Mouse (Mus musculus): ENCODE data around the gene Slc51b. TPM values are rescaled to one million over a fixed set of nuclear protein-coding genes. Genes with fewer than 3 reads are reported as not detected.

The Slc51b gene
- polyA plus RNA-seq, 1 experiment from 2014 or later = 8.1 TPM

DNA sequence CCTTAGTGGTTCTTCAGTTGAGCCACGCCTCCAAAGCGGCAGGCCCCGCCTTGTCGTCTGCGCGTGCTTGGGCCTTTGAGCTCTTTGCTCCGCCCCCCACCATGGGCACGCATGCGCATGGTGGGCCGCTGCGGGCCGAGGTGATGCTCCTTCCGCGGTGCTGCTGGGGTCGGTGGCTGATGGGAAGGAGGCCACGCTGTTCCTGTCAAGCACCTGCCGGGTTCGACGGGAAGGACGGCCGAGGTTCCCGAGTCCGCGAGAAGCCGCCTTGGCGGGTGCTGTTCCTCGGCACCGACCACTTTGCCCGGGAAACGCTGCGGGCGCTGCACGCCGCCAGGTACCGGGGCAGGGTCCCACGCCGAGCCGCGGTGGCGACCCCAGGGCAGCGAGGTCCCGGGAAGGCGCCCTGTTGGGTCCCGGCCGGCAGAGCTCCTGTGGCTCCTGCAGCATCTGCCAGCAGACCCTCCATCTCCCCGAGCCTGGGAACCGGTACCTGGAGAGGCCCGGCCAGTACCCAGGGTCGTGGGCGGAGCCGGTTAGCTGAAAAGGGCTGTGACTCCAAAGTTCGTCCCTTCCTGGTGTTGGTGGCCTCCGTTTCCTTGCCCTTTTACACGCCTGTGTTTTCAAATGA is 13.0 kb upstream of the Slc51b start, which contains the start of gene Mtfmt:
TSS of gene Mtfmt (plus strand) at position 112 of the 631 bp plus-strand sequence.
- H3K9ac ChIP-seq (replicated peaks; ENCODE audit: low read length) = peak within 1 kb of the TSS; percentile 89
- H3K4me3 ChIP-seq (ENCODE audit: low read length) = peak within 1 kb of the TSS; percentile 98
- peak within 1 kb of the TSS; percentile 66 for H3K4me2 ChIP-seq (replicated peaks; ENCODE audit: low read depth, low read length)
- H3K27ac ChIP-seq (ENCODE audit: low read length) = peak within 1 kb of the TSS; percentile 55; the same call in 1 of the 2 replicates
- ATAC-seq (ENCODE audit: low FRiP score, low TSS enrichment) = peak; percentile 88
- peaks cover 8% of the 10 kb centered on the region for H3K4me1 ChIP-seq (ENCODE audit: insufficient read depth, low read length)
- H3K27me3 ChIP-seq (ENCODE audit: insufficient read depth, low read length) = no peaks in the 10 kb centered on the region
- peaks cover 6% of the 10 kb centered on the region for H3K36me3 ChIP-seq (ENCODE audit: insufficient read depth, low read length)
- WGBS = under 1% methylated on average over 54 of the region's 54 CpGs
- H3K9me3 ChIP-seq (ENCODE audit: low read length) = no peaks in the 10 kb centered on the region

DNA sequence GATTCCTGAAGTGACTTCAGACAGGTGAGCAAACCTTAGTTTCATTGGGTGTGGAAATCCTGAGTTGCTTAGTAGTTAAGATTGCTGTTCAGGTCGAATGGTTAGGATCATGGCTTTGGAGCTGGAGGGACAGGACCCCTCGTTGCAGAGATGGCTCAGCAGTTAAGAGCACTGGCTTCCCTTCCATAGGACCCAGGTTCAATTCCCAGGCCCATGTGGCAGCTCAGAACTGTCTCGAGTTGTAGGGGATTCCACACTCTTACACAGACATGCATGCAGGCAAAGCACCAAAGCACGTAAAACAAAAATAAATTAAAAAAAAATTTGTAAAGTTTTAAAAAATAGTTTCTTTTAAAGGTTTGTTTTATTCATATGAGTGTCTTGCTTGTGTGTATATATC is 12.5 kb upstream of the Slc51b start:
- WGBS = 78% methylated on average over 4 of the region's 4 CpGs
- Histone ChIP-seq H3K4me2 (replicated peaks; ENCODE audit: low read depth, low read length) (no peak overlapping the region), H3K27me3 (ENCODE audit: insufficient read depth, low read length) (no peaks in the 10 kb centered on the region), H3K36me3 (ENCODE audit: insufficient read depth, low read length) (no peaks in the 10 kb centered on the region; the same call in 1 of the 2 replicates), H3K4me1 (ENCODE audit: insufficient read depth, low read length) (peaks cover 8% of the 10 kb centered on the region), H3K27ac (ENCODE audit: low read length) (no peak overlapping the region), H3K9ac (replicated peaks; ENCODE audit: low read length) (no peak overlapping the region), H3K4me3 (ENCODE audit: low read length) (no peak overlapping the region; the same call in 1 of the 2 replicates), H3K9me3 (ENCODE audit: low read length) (no peaks in the 10 kb centered on the region)
- ATAC-seq (ENCODE audit: low FRiP score, low TSS enrichment) = peak; percentile 59

DNA sequence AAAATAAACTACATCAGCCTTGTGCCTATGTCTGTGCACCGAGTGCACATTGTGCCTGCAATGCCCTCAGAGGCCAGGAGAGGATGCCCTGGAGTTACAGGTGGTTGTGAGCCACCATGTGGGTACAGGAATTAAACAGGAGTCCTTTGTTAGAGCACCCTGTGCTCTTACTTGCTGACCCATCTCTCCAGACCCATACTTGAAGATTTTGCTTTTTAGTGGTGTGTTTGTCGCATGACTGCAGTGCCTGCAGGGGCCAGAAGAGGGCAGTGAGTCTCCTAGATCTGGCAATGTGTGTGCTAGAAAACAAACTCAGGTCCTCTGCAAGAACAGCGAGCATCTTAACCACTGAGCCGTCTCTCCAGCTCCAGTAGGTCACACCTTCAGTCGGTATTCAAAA is 11.4 kb upstream of the Slc51b start:
- no peak overlapping the region for H3K9ac ChIP-seq (replicated peaks; ENCODE audit: low read length)
- H3K27ac ChIP-seq (ENCODE audit: low read length) = no peak overlapping the region
- H3K4me1 ChIP-seq (ENCODE audit: insufficient read depth, low read length) = peaks cover 8% of the 10 kb centered on the region
- H3K4me2 ChIP-seq (replicated peaks; ENCODE audit: low read depth, low read length) = no peak overlapping the region
- no peaks in the 10 kb centered on the region for H3K9me3 ChIP-seq (ENCODE audit: low read length)
- WGBS = 69% methylated on average over 5 of the region's 5 CpGs
- H3K4me3 ChIP-seq (ENCODE audit: low read length) = no peak overlapping the region
- no peak for ATAC-seq (ENCODE audit: low FRiP score, low TSS enrichment)
- no peaks in the 10 kb centered on the region for H3K27me3 ChIP-seq (ENCODE audit: insufficient read depth, low read length)
- H3K36me3 ChIP-seq (ENCODE audit: insufficient read depth, low read length) = no peaks in the 10 kb centered on the region

DNA sequence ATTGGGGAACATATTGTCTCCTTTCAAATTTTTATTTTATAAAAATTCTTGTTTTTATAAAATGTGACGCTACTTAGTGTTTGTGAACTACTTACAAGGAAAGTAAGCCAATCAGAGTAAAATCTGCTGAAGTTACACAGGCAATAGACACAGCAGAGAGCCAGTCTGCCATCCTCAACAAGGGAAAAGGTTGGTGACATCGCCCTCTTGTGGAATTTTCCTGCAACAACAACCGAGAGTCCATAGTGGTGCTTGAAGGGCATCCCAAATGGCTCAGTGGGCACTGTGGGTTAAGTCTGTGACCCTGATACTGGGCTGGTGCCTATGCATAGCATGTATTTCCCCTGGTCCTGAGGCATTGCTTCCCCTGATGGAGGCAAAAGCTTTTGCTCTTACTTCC is 9.5 kb upstream of the Slc51b start:
- H3K9me3 ChIP-seq (ENCODE audit: low read length) = no peaks in the 10 kb centered on the region
- H3K4me3 ChIP-seq (ENCODE audit: low read length) = no peak overlapping the region
- under 1% methylated on average over 3 of the region's 3 CpGs for WGBS
- no peak overlapping the region for H3K27ac ChIP-seq (ENCODE audit: low read length)
- H3K4me1 ChIP-seq (ENCODE audit: insufficient read depth, low read length) = peaks cover 8% of the 10 kb centered on the region
- H3K9ac ChIP-seq (replicated peaks; ENCODE audit: low read length) = no peak overlapping the region
- H3K36me3 ChIP-seq (ENCODE audit: insufficient read depth, low read length) = no peaks in the 10 kb centered on the region
- no peak for ATAC-seq (ENCODE audit: low FRiP score, low TSS enrichment)
- H3K4me2 ChIP-seq (replicated peaks; ENCODE audit: low read depth, low read length) = no peak overlapping the region
- no peaks in the 10 kb centered on the region for H3K27me3 ChIP-seq (ENCODE audit: insufficient read depth, low read length)

DNA sequence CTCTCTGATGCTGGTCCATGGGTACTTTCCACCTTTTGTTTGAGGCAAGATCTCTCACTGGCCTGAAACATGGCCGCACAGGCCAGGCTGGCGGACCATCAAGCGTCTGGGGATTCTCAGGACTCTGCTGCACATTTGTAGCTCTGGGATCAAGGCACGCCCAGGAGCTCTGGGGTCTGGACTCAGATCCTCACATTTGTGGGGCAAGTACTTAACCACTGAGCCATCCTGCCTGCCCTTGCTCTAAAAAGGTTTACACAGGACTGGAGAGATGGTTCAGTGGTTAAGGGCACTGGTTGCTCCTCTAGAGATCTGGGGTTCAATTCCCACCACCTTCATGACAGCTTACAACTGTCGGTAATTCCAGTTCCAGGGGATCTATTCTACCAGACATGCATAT is 8.2 kb upstream of the Slc51b start:
- no peaks in the 10 kb centered on the region for H3K4me1 ChIP-seq (ENCODE audit: insufficient read depth, low read length)
- no peaks in the 10 kb centered on the region for H3K27me3 ChIP-seq (ENCODE audit: insufficient read depth, low read length)
- H3K9me3 ChIP-seq (ENCODE audit: low read length) = no peaks in the 10 kb centered on the region
- no peak overlapping the region for H3K4me3 ChIP-seq (ENCODE audit: low read length)
- no peak overlapping the region for H3K27ac ChIP-seq (ENCODE audit: low read length)
- H3K9ac ChIP-seq (replicated peaks; ENCODE audit: low read length) = no peak overlapping the region
- ATAC-seq (ENCODE audit: low FRiP score, low TSS enrichment) = no peak
- H3K36me3 ChIP-seq (ENCODE audit: insufficient read depth, low read length) = no peaks in the 10 kb centered on the region
- 90% methylated on average over 5 of the region's 5 CpGs for WGBS
- H3K4me2 ChIP-seq (replicated peaks; ENCODE audit: low read depth, low read length) = no peak overlapping the region

DNA sequence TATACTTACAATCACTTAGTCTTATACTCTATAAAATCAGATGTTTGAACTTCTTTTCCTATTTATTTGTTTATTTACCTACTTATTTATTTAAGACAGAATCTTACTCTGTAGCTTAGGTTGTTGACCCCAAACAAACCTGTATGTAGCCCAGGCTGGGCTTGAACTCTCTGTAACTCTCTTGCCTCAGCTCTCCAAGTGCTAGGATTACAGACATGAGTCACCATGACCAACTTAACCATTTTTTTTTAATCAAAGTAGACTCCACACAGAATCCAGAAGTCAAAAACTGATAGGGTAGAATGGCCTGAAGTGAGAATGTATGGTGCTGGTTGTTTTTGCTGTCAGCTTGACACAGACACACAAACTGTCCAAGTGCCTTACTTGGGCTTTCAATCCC is 7.6 kb upstream of the Slc51b start:
- Histone ChIP-seq H3K27ac (ENCODE audit: low read length) (no peak overlapping the region), H3K4me3 (ENCODE audit: low read length) (no peak overlapping the region), H3K4me2 (replicated peaks; ENCODE audit: low read depth, low read length) (no peak overlapping the region), H3K36me3 (ENCODE audit: insufficient read depth, low read length) (no peaks in the 10 kb centered on the region), H3K4me1 (ENCODE audit: insufficient read depth, low read length) (no peaks in the 10 kb centered on the region), H3K27me3 (ENCODE audit: insufficient read depth, low read length) (no peaks in the 10 kb centered on the region), H3K9ac (replicated peaks; ENCODE audit: low read length) (no peak overlapping the region), H3K9me3 (ENCODE audit: low read length) (no peaks in the 10 kb centered on the region)
- no peak for ATAC-seq (ENCODE audit: low FRiP score, low TSS enrichment)

DNA sequence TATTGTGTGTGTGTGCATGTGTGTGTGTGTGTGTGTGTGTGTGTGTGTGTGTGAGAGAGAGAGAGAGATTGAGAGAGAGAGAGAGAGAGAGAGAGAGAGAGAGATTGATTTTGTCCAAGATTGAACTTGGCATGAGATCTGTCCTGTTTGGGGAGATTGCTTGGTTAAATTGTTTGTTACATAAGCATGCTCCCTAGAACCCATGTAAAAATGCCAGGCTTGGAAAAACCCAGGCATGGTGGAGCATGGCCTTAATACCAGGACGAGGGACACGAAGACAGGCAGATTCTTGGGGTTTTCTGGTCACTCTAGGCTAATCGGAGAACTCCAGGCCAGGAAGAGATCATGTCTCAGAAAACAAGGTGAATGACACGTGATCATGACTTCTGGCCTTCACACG is 5.2 kb upstream of the Slc51b start:
- no peaks in the 10 kb centered on the region for H3K36me3 ChIP-seq (ENCODE audit: insufficient read depth, low read length)
- H3K27ac ChIP-seq (ENCODE audit: low read length) = peak overlapping the region; percentile 66; the same call in 1 of the 2 replicates

DNA sequence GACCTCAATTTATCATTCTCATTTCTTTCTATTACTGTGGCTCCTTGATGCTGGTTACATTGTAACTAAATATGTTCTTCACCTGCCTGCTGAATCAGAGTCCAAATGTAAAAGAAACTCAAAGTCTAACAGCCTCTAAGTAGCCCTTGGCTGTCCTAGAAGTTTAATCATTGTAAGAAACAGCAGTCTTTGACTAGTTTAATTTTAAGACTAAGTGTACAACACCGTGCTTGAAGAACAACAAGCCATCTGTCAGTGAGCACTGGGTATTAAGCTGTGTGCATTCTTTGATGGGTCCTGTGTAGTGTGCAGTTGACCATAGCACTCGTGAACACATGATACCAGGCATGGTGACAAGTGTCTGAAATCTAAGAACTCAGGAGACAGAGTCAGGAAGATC is 4.8 kb upstream of the Slc51b start:
- H3K9ac ChIP-seq (replicated peaks; ENCODE audit: low read length) = no peak overlapping the region
- peak; percentile 82 for ATAC-seq (ENCODE audit: low FRiP score, low TSS enrichment)
- H3K4me1 ChIP-seq (ENCODE audit: insufficient read depth, low read length) = 0 out of 2 replicates have a peak, but pooled peaks cover 3% of the 10 kb centered on the region
- H3K9me3 ChIP-seq (ENCODE audit: low read length) = no peaks in the 10 kb centered on the region
- H3K27ac ChIP-seq (ENCODE audit: low read length) = peak overlapping the region; percentile 18; the same call in 1 of the 2 replicates
- H3K4me3 ChIP-seq (ENCODE audit: low read length) = no peak overlapping the region
- H3K27me3 ChIP-seq (ENCODE audit: insufficient read depth, low read length) = no peaks in the 10 kb centered on the region
- no peak overlapping the region for H3K4me2 ChIP-seq (replicated peaks; ENCODE audit: low read depth, low read length)
- WGBS = 35% methylated on average over 2 of the region's 2 CpGs
- no peaks in the 10 kb centered on the region for H3K36me3 ChIP-seq (ENCODE audit: insufficient read depth, low read length)

More for the DNA sequence above, 5.2 kb upstream of the Slc51b start:
- H3K4me3 ChIP-seq (ENCODE audit: low read length) = no peak overlapping the region
- H3K27me3 ChIP-seq (ENCODE audit: insufficient read depth, low read length) = no peaks in the 10 kb centered on the region
- ATAC-seq (ENCODE audit: low FRiP score, low TSS enrichment) = no peak
- no peak overlapping the region for H3K9ac ChIP-seq (replicated peaks; ENCODE audit: low read length)
- H3K4me1 ChIP-seq (ENCODE audit: insufficient read depth, low read length) = 0 out of 2 replicates have a peak, but pooled peaks cover 3% of the 10 kb centered on the region
- WGBS = 90% methylated on average over 5 of the region's 5 CpGs
- no peak overlapping the region for H3K4me2 ChIP-seq (replicated peaks; ENCODE audit: low read depth, low read length)
- H3K9me3 ChIP-seq (ENCODE audit: low read length) = no peaks in the 10 kb centered on the region

DNA sequence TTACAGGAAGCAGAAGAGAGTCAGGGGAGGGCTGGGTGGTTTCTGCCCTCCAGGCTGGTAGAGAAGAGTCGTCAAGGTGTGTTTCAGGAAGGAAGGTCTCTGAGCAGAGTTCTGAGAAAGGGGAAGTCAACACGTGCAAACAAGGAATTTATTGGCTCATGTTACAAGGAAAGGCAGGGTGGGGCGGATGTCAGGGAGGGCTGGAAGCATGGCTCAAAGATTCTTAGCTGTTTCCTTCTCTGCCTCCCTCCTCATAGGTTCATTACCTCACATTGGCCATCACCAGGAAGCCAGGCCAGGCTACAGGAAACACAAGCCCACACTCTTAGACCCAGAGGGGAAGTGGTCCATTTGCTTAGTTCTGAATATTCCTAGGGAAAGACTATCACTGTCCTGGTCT is 1.6 kb upstream of the Slc51b start:
- ATAC-seq (ENCODE audit: low FRiP score, low TSS enrichment) = no peak

DNA sequence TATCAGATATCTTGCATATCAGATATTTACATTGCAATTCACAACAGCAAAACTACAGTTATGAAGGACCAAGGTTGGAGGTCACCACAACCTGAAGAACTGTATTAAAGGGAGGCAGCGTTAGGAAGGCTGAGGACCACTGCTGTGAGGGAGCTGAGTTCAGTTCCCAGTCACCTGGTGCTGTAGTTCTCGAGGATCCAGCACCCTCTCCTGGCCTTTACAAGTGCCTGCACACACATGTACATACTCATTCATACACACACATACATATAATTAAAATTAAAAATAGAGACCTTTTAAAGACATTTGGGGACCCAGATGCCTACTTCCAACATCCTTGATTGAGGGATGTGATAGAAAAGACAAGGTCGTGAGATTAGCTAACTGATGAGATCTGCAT is 3.1 kb downstream of the Slc51b start:
- ATAC-seq (ENCODE audit: low FRiP score, low TSS enrichment) = no peak
- WGBS = 75% methylated on average over 3 of the region's 3 CpGs
- H3K9me3 ChIP-seq (ENCODE audit: low read length) = no peaks in the 10 kb centered on the region

More for the DNA sequence above, 1.6 kb upstream of the Slc51b start:
- Histone ChIP-seq H3K4me2 (replicated peaks; ENCODE audit: low read depth, low read length) (no peak overlapping the region), H3K4me3 (ENCODE audit: low read length) (no peak overlapping the region), H3K4me1 (ENCODE audit: insufficient read depth, low read length) (0 out of 2 replicates have a peak, but pooled peaks cover 3% of the 10 kb centered on the region), H3K36me3 (ENCODE audit: insufficient read depth, low read length) (no peaks in the 10 kb centered on the region), H3K9ac (replicated peaks; ENCODE audit: low read length) (no peak overlapping the region), H3K27ac (ENCODE audit: low read length) (no peak overlapping the region), H3K9me3 (ENCODE audit: low read length) (no peaks in the 10 kb centered on the region), H3K27me3 (ENCODE audit: insufficient read depth, low read length) (no peaks in the 10 kb centered on the region)
- 24% methylated on average over 3 of the region's 3 CpGs for WGBS

More for the DNA sequence above, 3.1 kb downstream of the Slc51b start:
- Histone ChIP-seq H3K4me3 (ENCODE audit: low read length) (no peak overlapping the region), H3K4me2 (replicated peaks; ENCODE audit: low read depth, low read length) (no peak overlapping the region), H3K36me3 (ENCODE audit: insufficient read depth, low read length) (no peaks in the 10 kb centered on the region), H3K4me1 (ENCODE audit: insufficient read depth, low read length) (0 out of 2 replicates have a peak, but pooled peaks cover 3% of the 10 kb centered on the region), H3K27ac (ENCODE audit: low read length) (no peak overlapping the region), H3K27me3 (ENCODE audit: insufficient read depth, low read length) (no peaks in the 10 kb centered on the region), H3K9ac (replicated peaks; ENCODE audit: low read length) (no peak overlapping the region)
